Mouse (Mus musculus): ENCODE measurements around the gene Poc1a. TPM values are rescaled to one million over a fixed set of nuclear protein-coding genes. Genes with fewer than 3 reads are reported as not detected.

Gene Poc1a
- polyA plus RNA-seq, 1 experiment from 2014 or later, result 22.2 TPM

GRCm38 (mm10) chr9:106261058-106261457, 19.8 kb upstream of the Poc1a start:
- WGBS, result 71% methylated on average over 6 of the region's 6 CpGs
- Histone ChIP-seq H3K36me3 (ENCODE audit: control insufficient read depth, insufficient read depth, low read length) (no peaks in the 10 kb centered on the region), H3K4me2 (ENCODE audit: low read depth, low read length) (no peak overlapping the region), H3K27ac (ENCODE audit: low read length) (no peak overlapping the region), H3K4me1 (ENCODE audit: control insufficient read depth, insufficient read depth, low read length) (peaks cover 2% of the 10 kb centered on the region; the same call in 1 of the 2 replicates), H3K27me3 (ENCODE audit: control insufficient read depth, insufficient read depth, low read length) (no peaks in the 10 kb centered on the region), H3K4me3 (replicated peaks; ENCODE audit: low read length) (no peak overlapping the region), H3K9me3 (replicated peaks; ENCODE audit: control insufficient read depth, low read length) (no peaks in the 10 kb centered on the region), H3K9ac (ENCODE audit: low read length) (no peak overlapping the region)
- ATAC-seq (ENCODE audit: insufficient read depth, low FRiP score), result no peak

DNA sequence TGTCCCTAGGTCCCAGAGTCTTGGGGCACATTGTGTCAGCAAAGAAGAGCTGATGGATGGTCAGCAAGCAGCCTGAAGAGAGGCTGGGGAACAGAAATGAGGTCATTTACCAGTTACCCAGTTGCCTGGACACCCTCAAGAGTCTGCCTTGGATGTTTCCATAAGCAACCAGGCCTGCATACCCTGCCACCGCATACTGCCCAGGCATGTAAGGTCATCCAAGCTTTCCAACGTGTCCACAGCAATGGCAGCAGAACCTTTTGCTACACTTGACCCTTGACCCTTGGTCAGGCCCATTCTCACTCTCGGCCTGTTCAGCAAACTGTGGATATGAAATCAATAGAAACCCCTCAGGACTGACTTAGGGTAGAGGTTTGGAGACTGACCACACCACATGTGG, 19.4 kb upstream of the Poc1a start:
- no peaks in the 10 kb centered on the region for H3K36me3 ChIP-seq (ENCODE audit: control insufficient read depth, insufficient read depth, low read length)
- no peak overlapping the region for H3K27ac ChIP-seq (ENCODE audit: low read length)
- no peak overlapping the region for H3K4me3 ChIP-seq (replicated peaks; ENCODE audit: low read length)
- H3K27me3 ChIP-seq (ENCODE audit: control insufficient read depth, insufficient read depth, low read length), result no peaks in the 10 kb centered on the region
- no peak overlapping the region for H3K4me2 ChIP-seq (ENCODE audit: low read depth, low read length)
- ATAC-seq (ENCODE audit: insufficient read depth, low FRiP score), result no peak
- peaks cover 2% of the 10 kb centered on the region; the same call in 1 of the 2 replicates for H3K4me1 ChIP-seq (ENCODE audit: control insufficient read depth, insufficient read depth, low read length)
- WGBS, result 76% methylated on average over 3 of the region's 3 CpGs
- H3K9me3 ChIP-seq (replicated peaks; ENCODE audit: control insufficient read depth, low read length), result no peaks in the 10 kb centered on the region
- H3K9ac ChIP-seq (ENCODE audit: low read length), result no peak overlapping the region

- H3K36me3 ChIP-seq (ENCODE audit: control insufficient read depth, insufficient read depth, low read length), result no peaks in the 10 kb centered on the region
- WGBS, result 76% methylated on average over 3 of the region's 3 CpGs
- ATAC-seq (ENCODE audit: insufficient read depth, low FRiP score), result no peak
- no peak overlapping the region for H3K4me3 ChIP-seq (replicated peaks; ENCODE audit: low read length)
- H3K4me2 ChIP-seq (ENCODE audit: low read depth, low read length), result no peak overlapping the region
- H3K9me3 ChIP-seq (replicated peaks; ENCODE audit: control insufficient read depth, low read length), result no peaks in the 10 kb centered on the region
- H3K4me1 ChIP-seq (ENCODE audit: control insufficient read depth, insufficient read depth, low read length), result peaks cover 2% of the 10 kb centered on the region; the same call in 1 of the 2 replicates
- no peaks in the 10 kb centered on the region for H3K27me3 ChIP-seq (ENCODE audit: control insufficient read depth, insufficient read depth, low read length)
- H3K27ac ChIP-seq (ENCODE audit: low read length), result no peak overlapping the region
- no peak overlapping the region for H3K9ac ChIP-seq (ENCODE audit: low read length)
Measured at GRCm38 (mm10) chr9:106262075-106262474, 18.8 kb upstream of the Poc1a start.

DNA sequence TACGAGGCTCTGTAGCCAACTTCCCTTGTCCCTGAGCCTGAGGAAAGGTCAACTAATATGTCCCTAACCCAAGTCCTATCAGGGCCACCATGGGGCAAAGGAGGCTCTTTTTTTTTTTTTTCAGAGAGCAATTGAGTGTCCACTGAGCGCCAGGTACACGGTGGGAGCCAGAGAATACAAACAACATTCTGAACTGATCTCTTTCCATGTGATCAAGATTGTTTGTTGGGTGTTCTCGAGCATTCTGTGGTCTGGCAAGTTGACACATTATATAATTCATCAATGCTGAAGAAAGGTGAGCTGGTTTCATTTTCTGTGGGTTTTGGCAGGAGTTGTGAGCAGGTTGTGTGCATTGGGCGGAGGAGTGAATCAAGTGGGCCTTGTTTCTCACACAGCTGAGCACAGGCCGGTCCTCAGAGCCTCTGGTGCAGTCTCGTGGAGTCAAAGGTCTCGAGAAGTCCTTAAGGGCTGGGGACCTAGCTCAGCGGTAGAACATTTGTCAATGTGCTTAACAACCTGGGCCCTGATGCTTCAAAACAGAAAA, 17.4 kb upstream of the Poc1a start:
- H3K4me2 ChIP-seq (ENCODE audit: low read depth, low read length), result no peak overlapping the region
- 78% methylated on average over 9 of the region's 9 CpGs for WGBS
- no peak for ATAC-seq (ENCODE audit: insufficient read depth, low FRiP score)
- H3K9ac ChIP-seq (ENCODE audit: low read length), result no peak overlapping the region
- H3K4me3 ChIP-seq (replicated peaks; ENCODE audit: low read length), result no peak overlapping the region
- peaks cover 3% of the 10 kb centered on the region for H3K4me1 ChIP-seq (ENCODE audit: control insufficient read depth, insufficient read depth, low read length)
- H3K27me3 ChIP-seq (ENCODE audit: control insufficient read depth, insufficient read depth, low read length), result no peaks in the 10 kb centered on the region
- no peak overlapping the region for H3K27ac ChIP-seq (ENCODE audit: low read length)
- no peaks in the 10 kb centered on the region for H3K9me3 ChIP-seq (replicated peaks; ENCODE audit: control insufficient read depth, low read length)
- no peaks in the 10 kb centered on the region for H3K36me3 ChIP-seq (ENCODE audit: control insufficient read depth, insufficient read depth, low read length)

DNA sequence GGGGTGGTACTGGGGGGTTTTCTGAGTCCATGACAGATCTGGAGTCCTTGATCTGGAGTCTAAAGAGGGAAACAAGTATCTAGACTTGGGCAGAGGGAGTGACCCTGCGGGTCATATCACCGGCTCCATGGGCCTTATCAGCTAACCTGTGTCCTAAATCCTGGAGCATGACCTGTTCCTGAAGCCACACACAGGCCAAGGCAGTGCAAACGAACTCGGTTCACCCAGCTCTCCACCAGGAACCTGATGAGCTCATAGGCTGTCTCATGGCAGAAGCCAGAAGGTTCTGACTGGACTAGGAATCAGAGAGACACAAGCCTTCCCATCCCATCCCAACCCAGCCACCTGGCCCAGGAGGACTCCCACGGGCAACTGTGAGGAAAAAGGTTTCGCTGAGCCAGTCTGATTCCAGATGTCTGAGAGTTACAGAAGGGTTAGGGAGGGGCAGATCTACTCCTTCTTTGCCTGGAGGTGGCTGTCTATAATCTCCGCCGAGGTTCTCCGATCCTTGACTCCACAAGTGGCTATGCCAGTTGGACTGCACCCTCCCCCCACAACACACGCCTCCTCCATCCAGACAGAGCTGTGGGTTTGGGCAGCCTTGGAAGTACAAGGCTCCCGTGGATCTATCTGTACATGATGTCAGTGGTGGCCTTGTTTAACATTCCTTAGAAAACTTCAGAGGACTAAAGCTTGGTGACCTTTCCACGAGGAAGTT, 15.3 kb upstream of the Poc1a start:
- Histone ChIP-seq H3K9ac (ENCODE audit: low read length) (no peak overlapping the region), H3K4me2 (ENCODE audit: low read depth, low read length) (no peak overlapping the region), H3K27me3 (ENCODE audit: control insufficient read depth, insufficient read depth, low read length) (no peaks in the 10 kb centered on the region), H3K9me3 (replicated peaks; ENCODE audit: control insufficient read depth, low read length) (no peaks in the 10 kb centered on the region), H3K27ac (ENCODE audit: low read length) (no peak overlapping the region), H3K4me3 (replicated peaks; ENCODE audit: low read length) (no peak overlapping the region), H3K4me1 (ENCODE audit: control insufficient read depth, insufficient read depth, low read length) (peaks cover 19% of the 10 kb centered on the region), H3K36me3 (ENCODE audit: control insufficient read depth, insufficient read depth, low read length) (no peaks in the 10 kb centered on the region)
- ATAC-seq (ENCODE audit: insufficient read depth, low FRiP score), result no peak
- 62% methylated on average over 12 of the region's 12 CpGs for WGBS

DNA sequence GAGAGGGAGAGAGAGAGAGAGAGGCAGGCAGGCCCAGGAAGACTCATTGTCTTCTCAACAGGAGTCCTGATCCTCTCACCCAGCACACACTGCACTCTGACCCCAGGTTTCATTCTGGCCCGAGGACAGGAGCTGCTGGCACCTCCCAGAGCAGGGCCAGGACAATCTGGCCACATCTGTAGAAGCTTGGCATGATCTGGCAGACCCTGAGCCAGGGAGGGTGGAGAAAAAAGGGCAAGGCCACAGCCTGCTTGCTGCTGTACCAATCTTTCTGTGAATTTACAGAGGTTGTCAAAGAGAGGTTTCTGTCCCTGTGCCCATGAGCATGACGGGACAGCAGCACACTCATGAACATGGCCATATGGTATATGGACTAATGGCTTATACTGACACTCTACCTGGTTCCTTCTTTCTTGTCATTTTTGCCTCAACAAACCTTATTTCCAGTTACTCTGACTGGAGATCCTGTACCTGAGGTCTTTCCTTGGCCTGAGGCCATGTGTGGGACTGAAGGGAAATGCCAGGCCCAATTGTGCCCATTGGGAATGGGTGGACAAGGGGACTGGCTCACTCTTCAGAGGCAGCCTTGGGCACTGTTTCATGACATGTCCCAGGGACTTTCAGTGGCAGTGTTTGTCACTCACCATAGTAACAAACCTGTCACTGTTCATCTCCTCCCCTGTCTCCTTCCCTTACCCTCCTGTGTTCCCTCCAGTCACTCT, 13.8 kb upstream of the Poc1a start:
- H3K27ac ChIP-seq (ENCODE audit: low read length), result no peak overlapping the region
- WGBS, result 64% methylated on average over 2 of the region's 2 CpGs
- H3K4me2 ChIP-seq (ENCODE audit: low read depth, low read length), result no peak overlapping the region
- no peak for ATAC-seq (ENCODE audit: insufficient read depth, low FRiP score)
- H3K4me1 ChIP-seq (ENCODE audit: control insufficient read depth, insufficient read depth, low read length), result peaks cover 19% of the 10 kb centered on the region
- no peaks in the 10 kb centered on the region for H3K9me3 ChIP-seq (replicated peaks; ENCODE audit: control insufficient read depth, low read length)
- no peak overlapping the region for H3K9ac ChIP-seq (ENCODE audit: low read length)
- no peaks in the 10 kb centered on the region for H3K36me3 ChIP-seq (ENCODE audit: control insufficient read depth, insufficient read depth, low read length)
- no peaks in the 10 kb centered on the region for H3K27me3 ChIP-seq (ENCODE audit: control insufficient read depth, insufficient read depth, low read length)
- H3K4me3 ChIP-seq (replicated peaks; ENCODE audit: low read length), result no peak overlapping the region

GRCm38 (mm10) chr9:106268421-106268820, 12.4 kb upstream of the Poc1a start:
- Histone ChIP-seq H3K9me3 (replicated peaks; ENCODE audit: control insufficient read depth, low read length) (no peaks in the 10 kb centered on the region), H3K27me3 (ENCODE audit: control insufficient read depth, insufficient read depth, low read length) (no peaks in the 10 kb centered on the region), H3K4me3 (replicated peaks; ENCODE audit: low read length) (no peak overlapping the region), H3K4me1 (ENCODE audit: control insufficient read depth, insufficient read depth, low read length) (peaks cover 19% of the 10 kb centered on the region), H3K36me3 (ENCODE audit: control insufficient read depth, insufficient read depth, low read length) (no peaks in the 10 kb centered on the region), H3K27ac (ENCODE audit: low read length) (peak overlapping the region; percentile 35; the same call in 1 of the 2 replicates), H3K9ac (ENCODE audit: low read length) (no peak overlapping the region), H3K4me2 (ENCODE audit: low read depth, low read length) (no peak overlapping the region)
- no peak for ATAC-seq (ENCODE audit: insufficient read depth, low FRiP score)
- WGBS, result 31% methylated on average over 4 of the region's 4 CpGs

DNA sequence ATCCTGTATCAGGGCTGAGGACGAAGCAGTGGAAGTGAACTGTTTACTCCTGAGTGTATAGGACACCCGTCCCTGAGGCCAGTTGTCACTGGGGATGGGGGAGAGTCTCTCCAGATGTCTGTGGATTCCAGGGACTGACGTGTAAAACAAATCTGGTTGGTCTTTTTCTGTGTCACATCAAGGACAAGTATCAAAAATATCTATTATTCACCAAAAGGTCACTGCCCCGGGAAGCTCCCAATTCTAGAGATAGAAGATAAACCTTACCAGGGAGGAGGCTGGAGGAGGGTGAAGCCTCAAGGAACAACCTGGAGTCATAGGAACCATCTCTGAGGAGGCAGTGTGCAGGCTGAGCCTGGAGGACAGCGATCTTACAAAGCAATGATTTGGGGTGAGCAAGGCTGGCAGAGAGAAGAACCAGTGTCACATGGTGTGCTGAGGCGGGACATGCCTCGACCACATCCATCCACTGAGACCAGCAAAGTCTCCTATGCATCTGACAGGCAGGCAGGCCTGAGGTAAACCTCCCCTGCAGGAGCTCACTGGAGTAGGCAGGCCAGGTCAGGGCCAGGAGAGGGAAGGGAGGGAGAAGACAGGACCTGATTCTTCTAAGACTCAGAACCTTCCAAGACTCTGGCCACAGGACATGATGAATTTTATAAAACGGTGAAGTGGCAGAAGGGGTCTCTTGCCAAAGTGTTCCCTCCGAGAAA, 11.6 kb upstream of the Poc1a start:
- Histone ChIP-seq H3K4me1 (ENCODE audit: control insufficient read depth, insufficient read depth, low read length) (peaks cover 19% of the 10 kb centered on the region), H3K4me3 (replicated peaks; ENCODE audit: low read length) (no peak overlapping the region), H3K4me2 (ENCODE audit: low read depth, low read length) (no peak overlapping the region), H3K36me3 (ENCODE audit: control insufficient read depth, insufficient read depth, low read length) (no peaks in the 10 kb centered on the region), H3K9ac (ENCODE audit: low read length) (no peak overlapping the region), H3K27ac (ENCODE audit: low read length) (0 out of 2 replicates have a peak overlapping the region, but pooled peaks have one; percentile 35), H3K27me3 (ENCODE audit: control insufficient read depth, insufficient read depth, low read length) (no peaks in the 10 kb centered on the region), H3K9me3 (replicated peaks; ENCODE audit: control insufficient read depth, low read length) (no peaks in the 10 kb centered on the region)
- 49% methylated on average over 9 of the region's 9 CpGs for WGBS
- ATAC-seq (ENCODE audit: insufficient read depth, low FRiP score), result peak; percentile 34; the same call in 1 of the 2 replicates
